Mouse (Mus musculus) MEL (cell line): ENCODE measurements around the gene Fgfr2.

Source experiments
- CTCF ChIP-seq, 3 experiments: IDR thresholded peaks in 2 of 3; conservative IDR thresholded peaks in 1 of 3; 2 replicates each; pipeline ENCODE4 v1.5.1; 2011 to 2012; ENCODE audit warnings: low read length in 3 of 3, low read depth in 2 of 3, mild to moderate bottlenecking in 2 of 3, improper control_type of control experiment in 1 of 3, inconsistent platforms in 1 of 3, mixed read lengths in 1 of 3, moderate library complexity in 1 of 3; ENCODE audit not compliant: control insufficient read depth in 1 of 3, insufficient read depth in 1 of 3, poor library complexity in 1 of 3, severe bottlenecking in 1 of 3
- EP300 ChIP-seq, 2 experiments: IDR thresholded peaks; 2 replicates each; pipeline ENCODE4 v1.6.1; 2011; ENCODE audit warnings: improper control_type of control experiment in 2 of 2, low read length in 2 of 2, low read depth in 1 of 2, mild to moderate bottlenecking in 1 of 2
- GATA1 ChIP-seq: IDR thresholded peaks from 2 replicates; pipeline ENCODE4 v1.6.1; 2011; ENCODE audit warnings: low read depth, low read length, improper control_type of control experiment
- KAT2A ChIP-seq: conservative IDR thresholded peaks from 2 replicates; pipeline ENCODE4 v1.6.1; 2012; ENCODE audit warnings: low read depth, low read length, improper control_type of control experiment, inconsistent platforms
- MXI1 ChIP-seq: IDR thresholded peaks from 2 replicates; pipeline ENCODE4 v1.6.1; 2011; ENCODE audit warnings: mild to moderate bottlenecking, low read depth, low read length, improper control_type of control experiment
- MYC ChIP-seq: IDR thresholded peaks from 2 replicates; pipeline ENCODE4 v1.6.1; 2011; ENCODE audit warnings: low read depth, mild to moderate bottlenecking, low read length, improper control_type of control experiment, moderate library complexity
- NELFE ChIP-seq: IDR thresholded peaks from 2 replicates; pipeline ENCODE4 v1.6.1; 2011; ENCODE audit warnings: low read depth, low read length, improper control_type of control experiment
- POLR2A ChIP-seq, 2 experiments: IDR thresholded peaks; 2 replicates each; pipeline ENCODE4 v1.6.1; 2011 to 2012; ENCODE audit warnings: low read length in 2 of 2, mild to moderate bottlenecking in 2 of 2, control low read depth in 1 of 2, improper control_type of control experiment in 1 of 2, low read depth in 1 of 2, moderate library complexity in 1 of 2; ENCODE audit not compliant: control insufficient read depth in 1 of 2, insufficient read depth in 1 of 2, poor library complexity in 1 of 2
- ZKSCAN1 ChIP-seq: IDR thresholded peaks from 2 replicates; pipeline ENCODE4 v1.6.1; 2012; ENCODE audit warnings: low read depth, mild to moderate bottlenecking, inconsistent platforms, low read length, improper control_type of control experiment, moderate library complexity

- TF ChIP-seq ZKSCAN1 (no peak), CTCF (IDR thresholded peaks at IDR 0.05 in 2 of 3, conservative IDR thresholded peaks at IDR 0.05 in 1 of 3; ENCODE audit: control insufficient read depth in 1 of 3, insufficient read depth in 1 of 3, low read depth in 2 of 3, low read length in 3 of 3, poor library complexity in 1 of 3, severe bottlenecking in 1 of 3) (no peak), POLR2A (IDR thresholded peaks at IDR 0.05; ENCODE audit: control insufficient read depth in 1 of 2, insufficient read depth in 1 of 2, low read depth in 1 of 2, low read length in 2 of 2, poor library complexity in 1 of 2) (peak; percentile 70 to 81), EP300 (IDR thresholded peaks at IDR 0.05; ENCODE audit: low read depth in 1 of 2, low read length in 2 of 2) (no peak), MXI1 (peak; percentile 50), NELFE (peak; percentile 85), MYC (0 out of 2 replicates have a peak, but pooled peaks have one; percentile 57), GATA1 (peak; percentile 48; the same call in 1 of the 2 replicates), KAT2A (peak; percentile 92)
Observed at GRCm38 (mm10) chr7:132859042-132859958, 263.9 kb downstream of the Fgfr2 start, which contains the start of gene Abraxas2.
